Mouse (Mus musculus) brain, embryonic 14.5 days (tissue): ENCODE data around the gene Copg1.

Source experiments
- CTCF ChIP-seq: fragments of 200-500 bp; IDR thresholded peaks from 2 replicates; pipeline ENCODE4 v1.5.1; 2012; ENCODE audit warnings: inconsistent platforms, mild to moderate bottlenecking, moderate library complexity, borderline replicate concordance; ENCODE audit not compliant: insufficient read depth, insufficient read length; ENCODE audit errors: extremely low read depth
- POLR2A ChIP-seq: fragments of 200-500 bp; IDR thresholded peaks from 2 replicates; pipeline ENCODE4 v1.6.1; 2012; ENCODE audit warnings: mild to moderate bottlenecking, inconsistent platforms, borderline replicate concordance; ENCODE audit not compliant: poor library complexity, insufficient read depth, insufficient read length, severe bottlenecking; ENCODE audit errors: extremely low read depth

- TF ChIP-seq CTCF (no peak), POLR2A (no peak)
These were observed 28.3 kb downstream of the Copg1 start for GRCm38 (mm10) chr6:87915939-87916338.
